Mouse (Mus musculus): ENCODE results near the gene Cabp1. TPM values are rescaled to one million over a fixed set of nuclear protein-coding genes. Genes with fewer than 3 reads are reported as not detected.

The Cabp1 gene
- 7.9 and 9.0 TPM in 2 replicates for polyA plus RNA-seq (2012; rRNA removed)

DNA sequence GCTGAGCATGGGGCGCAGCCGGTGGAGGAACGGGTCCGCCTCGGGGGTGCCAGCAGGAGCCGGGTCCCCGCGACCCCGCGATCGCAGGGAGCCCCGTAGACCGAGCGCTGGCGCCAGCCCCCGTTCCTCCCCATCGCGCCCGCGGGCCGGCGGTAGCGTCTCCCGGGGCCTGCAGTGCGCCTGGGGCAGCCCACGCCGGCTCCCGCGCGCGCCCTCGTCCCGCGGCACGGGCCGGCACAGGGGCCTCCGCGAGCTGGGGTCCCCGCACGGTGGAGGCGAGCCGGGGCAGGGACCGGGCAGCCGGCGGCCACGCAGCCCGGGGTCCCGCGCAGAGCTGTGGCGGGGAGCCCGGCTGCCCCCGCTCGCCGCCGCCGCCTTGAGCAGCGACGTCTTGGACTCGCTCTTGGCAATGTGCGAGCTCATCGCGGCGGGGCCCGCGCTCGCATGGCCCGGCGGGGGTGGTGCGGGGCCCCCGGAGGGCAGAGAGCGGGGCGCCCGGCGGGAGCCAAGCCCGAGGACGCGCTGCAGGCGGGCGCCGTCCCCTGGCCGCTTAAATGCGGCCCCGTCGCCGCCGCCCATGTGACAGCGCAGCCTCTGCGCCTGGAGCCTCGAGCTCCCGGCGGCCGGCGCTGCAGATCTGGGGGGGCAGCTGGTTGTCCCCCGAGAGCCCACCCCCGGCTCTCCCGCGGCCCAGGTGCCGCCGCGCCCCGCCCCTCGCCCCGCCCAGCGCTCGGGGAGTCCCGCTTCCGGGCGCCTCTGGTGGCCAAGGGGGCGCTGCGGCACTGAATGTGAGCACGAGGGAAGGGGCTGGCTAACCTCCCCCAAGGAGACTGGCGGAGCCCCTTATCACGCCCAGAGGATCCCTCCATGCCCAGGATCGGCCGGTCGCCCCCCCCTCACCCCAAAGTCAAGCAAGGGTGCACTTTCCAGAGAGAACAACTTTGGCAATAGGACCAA lies at the start of gene Cabp1:
Cabp1 (minus strand) TSS at position 713 of the 957 bp plus-strand sequence.

GRCm38 (mm10) chr5:115235786-115236263 lies 41.6 kb upstream of the Cabp1 start, which contains the start of gene Pop5:
TSS of gene Pop5 (plus strand) at chr5:115235836.

DNA sequence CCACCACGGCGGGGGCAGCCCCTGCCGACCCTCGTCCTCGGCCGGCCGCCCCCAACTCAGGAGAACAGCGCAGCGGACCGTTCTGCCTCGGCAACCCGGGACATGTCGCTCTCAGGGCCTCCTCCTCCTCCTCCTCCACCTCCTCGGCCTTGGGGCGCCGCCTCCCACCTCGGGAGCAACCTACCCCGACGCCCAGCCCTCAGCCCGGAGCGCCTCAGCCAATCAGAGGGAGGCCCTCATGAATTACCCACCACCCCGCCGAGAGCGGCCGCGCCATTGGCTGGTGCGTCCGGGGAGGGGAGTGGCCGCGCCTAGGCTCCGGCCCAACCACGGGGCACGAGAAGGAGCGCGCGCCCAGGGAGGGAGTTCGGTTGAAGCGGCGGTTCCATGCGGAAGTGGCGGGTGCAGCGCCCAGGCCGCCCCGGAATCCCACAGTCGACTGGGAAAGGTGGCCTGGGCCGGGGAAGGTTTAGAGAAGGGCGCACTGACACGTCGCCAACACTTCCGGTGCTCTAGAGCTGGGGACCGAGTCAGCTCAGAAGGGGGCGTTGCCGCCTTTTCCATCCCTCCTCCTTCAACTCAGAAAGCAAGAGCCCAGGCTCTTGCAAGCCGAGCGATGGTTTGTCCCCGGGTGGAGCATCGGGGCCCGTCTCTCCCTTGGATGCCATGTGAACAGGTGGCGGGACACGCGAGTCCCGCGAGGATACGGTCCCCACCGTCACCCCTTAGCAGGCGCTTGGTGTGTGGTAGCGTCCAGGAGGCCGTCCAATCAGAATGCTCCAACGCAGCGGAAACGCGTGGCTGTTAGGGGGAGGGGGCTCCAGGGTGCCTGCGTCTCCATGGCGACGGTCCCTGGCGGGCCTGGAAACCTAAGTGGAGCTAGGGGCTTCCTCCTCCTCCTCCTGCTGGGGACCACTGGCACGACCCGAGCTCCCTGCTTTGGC lies 35.9 kb downstream of the Cabp1 start, which contains the start of gene Mlec:
Mlec (minus strand) TSS at position 140 of the 944 bp plus-strand sequence.

GRCm38 (mm10) chr5:115134234-115135165 lies 59.7 kb downstream of the Cabp1 start, which contains the start of gene Unc119b:
TSS of gene Unc119b (minus strand) at chr5:115134975.

GRCm38 (mm10) chr5:115118961-115119570 lies 75.1 kb downstream of the Cabp1 start, which contains the start of gene Acads:
TSS of gene Acads (minus strand) at chr5:115119346.

Other genes starting within 250 kb of the Cabp1 start
- gene Hnf1a, start 223.3 kb downstream of the Cabp1 start, polyA plus RNA-seq (2012; rRNA removed): 0.16 and 0.18 TPM in 2 replicates
- gene Sppl3, start 183.2 kb downstream of the Cabp1 start, polyA plus RNA-seq (2012; rRNA removed): 174 TPM in 2 replicates
- not detected in 2 replicates for gene Gm10401, start 96.1 kb downstream of the Cabp1 start, polyA plus RNA-seq (2012; rRNA removed)
- 141 and 147 TPM in 2 replicates for gene Acads, start 75.0 kb downstream of the Cabp1 start, polyA plus RNA-seq (2012; rRNA removed)
- gene Unc119b, start 59.4 kb downstream of the Cabp1 start, polyA plus RNA-seq (2012; rRNA removed): 56.5 and 57.8 TPM in 2 replicates
- gene Mlec, start 36.2 kb downstream of the Cabp1 start, polyA plus RNA-seq (2012; rRNA removed): 84.1 and 84.5 TPM in 2 replicates
- 123 and 173 TPM in 2 replicates for gene Pop5, start 41.5 kb upstream of the Cabp1 start, polyA plus RNA-seq (2012; rRNA removed)
- gene Rnf10, start 78.5 kb upstream of the Cabp1 start, polyA plus RNA-seq (2012; rRNA removed): 191 and 195 TPM in 2 replicates
- 8.1 and 8.7 TPM in 2 replicates for gene Coq5, start 85.3 kb upstream of the Cabp1 start, polyA plus RNA-seq (2012; rRNA removed)
- gene Dynll1, start 106.6 kb upstream of the Cabp1 start, polyA plus RNA-seq (2012; rRNA removed): 250 and 284 TPM in 2 replicates
- 137 and 140 TPM in 2 replicates for gene Srsf9, start 132.8 kb upstream of the Cabp1 start, polyA plus RNA-seq (2012; rRNA removed)
- 10.6 and 13.7 TPM in 2 replicates for gene Gatc, start 146.8 kb upstream of the Cabp1 start, polyA plus RNA-seq (2012; rRNA removed)
- 4.7 and 6.8 TPM in 2 replicates for gene Triap1, start 146.8 kb upstream of the Cabp1 start, polyA plus RNA-seq (2012; rRNA removed)
- gene Cox6a1, start 154.6 kb upstream of the Cabp1 start, polyA plus RNA-seq (2012; rRNA removed): 3,325 and 3,970 TPM in 2 replicates
- 44.6 and 51.8 TPM in 2 replicates for gene Msi1, start 235.2 kb upstream of the Cabp1 start, polyA plus RNA-seq (2012; rRNA removed)

Measured in ovary, adult 2 months (tissue).